Mouse (Mus musculus) erythroblast, embryonic 14.5 days (primary cell): ENCODE measurements around the gene Zfp286.

Experiments used
- GATA1 ChIP-seq: IDR thresholded peaks from 2 replicates; pipeline ENCODE4 v1.6.1; 2012; ENCODE audit warnings: low read length, inconsistent platforms, mixed read lengths
- TAL1 ChIP-seq: IDR thresholded peaks from 3 replicates; pipeline ENCODE4 v1.6.1; 2012; ENCODE audit warnings: low read length, inconsistent platforms, mixed read lengths

- TF ChIP-seq GATA1 (no peak), TAL1 (no peak)
Measured at GRCm38 (mm10) chr11:62809201-62809600, 19.9 kb upstream of the Zfp286 start.
